Mouse (Mus musculus): ENCODE measurements around the gene Cacna1i. TPM values are rescaled to one million over a fixed set of nuclear protein-coding genes. Genes with fewer than 3 reads are reported as not detected.

Cacna1i gene
- total and polyA plus RNA-seq, 2 experiments from 2014 or later = not detected

- Histone ChIP-seq H3K27me3 (ENCODE audit: control insufficient read depth, insufficient read depth, low read length) (0 out of 2 replicates have a peak, but pooled peaks cover 14% of the 10 kb centered on the region), H3K4me2 (ENCODE audit: low read depth, low read length) (no peak overlapping the region), H3K4me3 (ENCODE audit: low read depth, low read length) (no peak overlapping the region), H3K27ac (ENCODE audit: low read depth) (no peak overlapping the region), H3K9ac (replicated peaks; ENCODE audit: low read depth, low read length) (no peak overlapping the region), H3K9me3 (replicated peaks; ENCODE audit: control insufficient read depth, low read length) (no peaks in the 10 kb centered on the region), H3K36me3 (replicated peaks; ENCODE audit: control insufficient read depth, insufficient read depth, low read length) (no peaks in the 10 kb centered on the region), H3K4me1 (ENCODE audit: control insufficient read depth, insufficient read depth) (no peaks in the 10 kb centered on the region)
- DNase-seq (ENCODE audit: low spot score) (no peak), ATAC-seq (ENCODE audit: insufficient read depth, low read depth) (no peak)
- whole genome bisulfite sequencing = 55% methylated on average over 22 of the region's 22 CpGs
- no peak for TF ChIP-seq CTCF (IDR thresholded peaks at IDR 0.05; ENCODE audit: low read depth)
- TF ChIP-seq EP300 (IDR thresholded peaks at IDR 0.05; ENCODE audit: low read depth) = no peak
Measured at GRCm38 (mm10) chr15:80395035-80395434, 108.0 kb downstream of the Cacna1i start.

DNA sequence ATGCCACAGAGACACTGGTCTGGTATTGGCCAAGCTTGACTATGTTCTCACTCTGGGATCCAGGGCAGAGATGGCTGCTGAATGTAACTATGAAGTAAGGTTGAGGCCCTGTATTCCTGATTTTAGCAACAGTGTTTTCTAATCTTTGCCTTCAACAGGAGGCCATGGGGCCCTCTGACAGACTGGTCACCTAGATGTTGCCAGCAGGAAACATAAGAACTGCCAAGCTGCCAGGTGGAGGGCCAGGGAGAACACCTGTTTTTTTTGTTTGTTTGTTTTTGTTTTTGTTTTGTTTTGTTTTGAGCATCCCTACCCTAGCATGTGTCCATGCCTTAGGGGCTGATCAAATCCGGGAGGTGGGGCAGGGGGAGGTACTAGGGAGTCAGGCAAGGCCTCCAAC, 112.4 kb downstream of the Cacna1i start:
- Histone ChIP-seq H3K4me1 (ENCODE audit: control insufficient read depth, insufficient read depth) (no peaks in the 10 kb centered on the region), H3K4me2 (ENCODE audit: low read depth, low read length) (no peak overlapping the region), H3K9me3 (replicated peaks; ENCODE audit: control insufficient read depth, low read length) (0 out of 2 replicates have a peak, but pooled peaks cover 2% of the 10 kb centered on the region), H3K36me3 (replicated peaks; ENCODE audit: control insufficient read depth, insufficient read depth, low read length) (no peaks in the 10 kb centered on the region), H3K9ac (replicated peaks; ENCODE audit: low read depth, low read length) (no peak overlapping the region), H3K27me3 (ENCODE audit: control insufficient read depth, insufficient read depth, low read length) (0 out of 2 replicates have a peak, but pooled peaks cover 11% of the 10 kb centered on the region), H3K27ac (ENCODE audit: low read depth) (no peak overlapping the region), H3K4me3 (ENCODE audit: low read depth, low read length) (no peak overlapping the region)
- 71% methylated on average over 1 of the region's 1 CpGs for WGBS
- TF ChIP-seq CTCF (IDR thresholded peaks at IDR 0.05; ENCODE audit: low read depth) (no peak), EP300 (IDR thresholded peaks at IDR 0.05; ENCODE audit: low read depth) (no peak)
- ATAC-seq (ENCODE audit: insufficient read depth, low read depth) (no peak), DNase-seq (ENCODE audit: low spot score) (no peak)

GRCm38 (mm10) chr15:80401387-80401898, 114.4 kb downstream of the Cacna1i start:
- H3K4me1 ChIP-seq (ENCODE audit: control insufficient read depth, insufficient read depth) = no peaks in the 10 kb centered on the region
- no peak overlapping the region for H3K4me2 ChIP-seq (ENCODE audit: low read depth, low read length)
- ATAC-seq (ENCODE audit: insufficient read depth, low read depth) = peak; percentile 55
- H3K36me3 ChIP-seq (replicated peaks; ENCODE audit: control insufficient read depth, insufficient read depth, low read length) = no peaks in the 10 kb centered on the region
- 34% methylated on average over 2 of the region's 2 CpGs for WGBS
- peak; percentile 37 for DNase-seq (ENCODE audit: low spot score)
- no peak overlapping the region for H3K4me3 ChIP-seq (ENCODE audit: low read depth, low read length)
- 0 out of 2 replicates have a peak, but pooled peaks cover 7% of the 10 kb centered on the region for H3K9me3 ChIP-seq (replicated peaks; ENCODE audit: control insufficient read depth, low read length)
- no peak overlapping the region for H3K27ac ChIP-seq (ENCODE audit: low read depth)
- 0 out of 2 replicates have a peak, but pooled peaks cover 2% of the 10 kb centered on the region for H3K27me3 ChIP-seq (ENCODE audit: control insufficient read depth, insufficient read depth, low read length)
- H3K9ac ChIP-seq (replicated peaks; ENCODE audit: low read depth, low read length) = no peak overlapping the region
- TF ChIP-seq EP300 (IDR thresholded peaks at IDR 0.05; ENCODE audit: low read depth) = no peak
- no peak for TF ChIP-seq CTCF (IDR thresholded peaks at IDR 0.05; ENCODE audit: low read depth)

DNA sequence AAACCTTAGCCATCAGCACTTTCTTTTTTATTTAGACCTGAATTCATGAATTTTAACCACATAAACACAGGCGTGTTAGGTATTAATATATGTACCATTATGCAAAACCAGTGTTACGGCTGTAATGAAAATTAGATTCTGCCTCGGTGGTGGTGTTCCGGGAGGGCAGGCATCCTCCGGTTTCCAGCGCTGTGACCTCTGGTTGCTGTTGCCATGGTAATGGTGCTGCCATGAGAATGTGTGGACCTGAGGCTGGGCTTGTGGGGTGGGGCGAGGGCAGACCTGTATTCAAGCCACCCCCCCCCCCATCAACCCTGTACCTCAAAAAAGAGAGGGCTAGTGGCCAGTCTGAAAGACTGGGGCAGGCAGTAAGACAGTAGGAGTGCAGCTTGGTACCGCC, 114.9 kb downstream of the Cacna1i start:
- WGBS = 78% methylated on average over 8 of the region's 8 CpGs
- ATAC-seq (ENCODE audit: insufficient read depth, low read depth) = no peak
- H3K4me2 ChIP-seq (ENCODE audit: low read depth, low read length) = no peak overlapping the region

GRCm38 (mm10) chr15:80407873-80408272, 120.8 kb downstream of the Cacna1i start:
- 5% methylated on average over 1 of the region's 1 CpGs for WGBS
- H3K9me3 ChIP-seq (replicated peaks; ENCODE audit: control insufficient read depth, low read length) = 0 out of 2 replicates have a peak, but pooled peaks cover 7% of the 10 kb centered on the region
- H3K36me3 ChIP-seq (replicated peaks; ENCODE audit: control insufficient read depth, insufficient read depth, low read length) = no peaks in the 10 kb centered on the region
- 0 out of 2 replicates have a peak, but pooled peaks cover 6% of the 10 kb centered on the region for H3K4me1 ChIP-seq (ENCODE audit: control insufficient read depth, insufficient read depth)
- DNase-seq (ENCODE audit: low spot score) = peak; percentile 58
- peak; percentile 81 for TF ChIP-seq EP300 (IDR thresholded peaks at IDR 0.05; ENCODE audit: low read depth)
- no peak for TF ChIP-seq CTCF (IDR thresholded peaks at IDR 0.05; ENCODE audit: low read depth)
- ATAC-seq (ENCODE audit: insufficient read depth, low read depth) = peak; percentile 85
- H3K27ac ChIP-seq (ENCODE audit: low read depth) = peak overlapping the region; percentile 63
- no peak overlapping the region for H3K4me3 ChIP-seq (ENCODE audit: low read depth, low read length)
- no peak overlapping the region for H3K4me2 ChIP-seq (ENCODE audit: low read depth, low read length)
- no peaks in the 10 kb centered on the region for H3K27me3 ChIP-seq (ENCODE audit: control insufficient read depth, insufficient read depth, low read length)
- no peak overlapping the region for H3K9ac ChIP-seq (replicated peaks; ENCODE audit: low read depth, low read length)

More for the DNA sequence above, 114.9 kb downstream of the Cacna1i start:
- Histone ChIP-seq H3K9ac (replicated peaks; ENCODE audit: low read depth, low read length) (no peak overlapping the region), H3K27ac (ENCODE audit: low read depth) (no peak overlapping the region), H3K9me3 (replicated peaks; ENCODE audit: control insufficient read depth, low read length) (0 out of 2 replicates have a peak, but pooled peaks cover 7% of the 10 kb centered on the region), H3K36me3 (replicated peaks; ENCODE audit: control insufficient read depth, insufficient read depth, low read length) (no peaks in the 10 kb centered on the region), H3K4me3 (ENCODE audit: low read depth, low read length) (no peak overlapping the region), H3K27me3 (ENCODE audit: control insufficient read depth, insufficient read depth, low read length) (no peaks in the 10 kb centered on the region), H3K4me1 (ENCODE audit: control insufficient read depth, insufficient read depth) (no peaks in the 10 kb centered on the region)
- no peak for DNase-seq (ENCODE audit: low spot score)
- TF ChIP-seq CTCF (IDR thresholded peaks at IDR 0.05; ENCODE audit: low read depth) (no peak), EP300 (IDR thresholded peaks at IDR 0.05; ENCODE audit: low read depth) (no peak)

DNA sequence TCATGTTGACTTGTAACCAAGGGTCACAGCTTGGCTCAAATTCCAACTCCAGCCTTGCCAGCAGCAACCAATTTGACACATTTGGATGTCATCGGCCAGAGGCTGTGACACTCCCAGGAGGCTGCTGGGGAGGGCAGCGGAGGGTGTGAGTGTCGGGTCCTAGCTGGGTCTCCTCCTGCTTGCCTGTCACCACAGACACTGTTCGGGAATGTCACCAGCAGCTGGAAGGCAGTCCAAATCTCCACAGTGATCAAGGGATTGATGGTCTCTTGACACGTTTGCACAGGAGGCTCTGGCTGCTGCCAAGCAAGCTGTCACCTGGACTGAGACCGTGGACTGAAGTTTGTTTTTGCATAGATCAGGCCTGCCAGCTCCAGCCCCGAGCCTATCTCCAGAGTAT, 123.6 kb downstream of the Cacna1i start:
- no peak for DNase-seq (ENCODE audit: low spot score)
- Histone ChIP-seq H3K27ac (ENCODE audit: low read depth) (no peak overlapping the region), H3K9ac (replicated peaks; ENCODE audit: low read depth, low read length) (no peak overlapping the region), H3K9me3 (replicated peaks; ENCODE audit: control insufficient read depth, low read length) (no peaks in the 10 kb centered on the region), H3K27me3 (ENCODE audit: control insufficient read depth, insufficient read depth, low read length) (no peaks in the 10 kb centered on the region), H3K4me3 (ENCODE audit: low read depth, low read length) (no peak overlapping the region), H3K4me2 (ENCODE audit: low read depth, low read length) (no peak overlapping the region), H3K36me3 (replicated peaks; ENCODE audit: control insufficient read depth, insufficient read depth, low read length) (no peaks in the 10 kb centered on the region), H3K4me1 (ENCODE audit: control insufficient read depth, insufficient read depth) (peaks cover 11% of the 10 kb centered on the region)
- 47% methylated on average over 7 of the region's 7 CpGs for WGBS
- no peak for ATAC-seq (ENCODE audit: insufficient read depth, low read depth)
- TF ChIP-seq EP300 (IDR thresholded peaks at IDR 0.05; ENCODE audit: low read depth) = no peak
- TF ChIP-seq CTCF (IDR thresholded peaks at IDR 0.05; ENCODE audit: low read depth) = no peak

Data from heart, postnatal 0 days (tissue).